Mouse (Mus musculus): ENCODE results near the gene Slc22a13.

- peak; percentile 49; the same call in 1 of the 2 replicates for TF ChIP-seq CTCF (IDR thresholded peaks at IDR 0.05; ENCODE audit: borderline replicate concordance, insufficient read depth, low read depth, low read length)
- TF ChIP-seq POLR2A (IDR thresholded peaks at IDR 0.05; ENCODE audit: borderline replicate concordance, insufficient read depth, low read length) = no peak
Observed at GRCm38 (mm10) chr9:119156278-119157201, 52.4 kb downstream of the Slc22a13 start, which contains the start of gene Acaa1b.

Data from cerebellum, adult 2 months (tissue).